Mouse (Mus musculus) bone marrow, adult 2 months (tissue): Measurements from ENCODE around the gene Tet1. TPM values are rescaled to one million over a fixed set of nuclear protein-coding genes. Genes with fewer than 3 reads are reported as not detected.

Source experiments
- H3K27ac ChIP-seq: fragments of 200-500 bp; 2 replicates; pipeline ENCODE4 v1.5.1; 2012; ENCODE audit warnings: low read depth, mild to moderate bottlenecking, control low read depth, inconsistent platforms, low read length; ENCODE audit not compliant: control insufficient read depth, poor library complexity, insufficient read depth
- H3K4me1 ChIP-seq: fragments of 200-500 bp; 2 replicates; pipeline ENCODE4 v1.6.1; 2011; ENCODE audit warnings: low read length; ENCODE audit not compliant: control insufficient read depth, insufficient read depth
- H3K4me3 ChIP-seq: fragments of 200-500 bp; replicated peaks from 2 replicates; pipeline ENCODE3; 2011; ENCODE audit warnings: mild to moderate bottlenecking, low read depth, low read length, control low read depth; ENCODE audit not compliant: control insufficient read depth
- CTCF ChIP-seq: fragments of 200-500 bp; IDR thresholded peaks from 2 replicates; pipeline ENCODE4 v1.5.1; 2011; ENCODE audit warnings: low read length, control low read depth; ENCODE audit not compliant: control insufficient read depth, insufficient read depth
- POLR2A ChIP-seq: fragments of 200-500 bp; IDR thresholded peaks from 2 replicates; pipeline ENCODE4 v1.6.1; 2011; ENCODE audit warnings: low read depth, mild to moderate bottlenecking, control low read depth, low read length, borderline replicate concordance; ENCODE audit not compliant: control insufficient read depth
- WGBS: fragments of 180-500 bp; shearing (Covaris S2); methylation state at CpG from one replicate; pipeline ENCODE4 v1.1.7; 2018; 5-methylcytosine and 5-hydroxymethylcytosine counted together
- polyA plus RNA-seq: library from polyadenylated mRNA; stranded (reverse); fragments of >200 nt; gene quantifications from 2 replicates; pipeline ENCODE4 v1.2.4, GENCODE M21; 2011; ENCODE audit warnings: low replicate concordance; ENCODE audit not compliant: missing spikeins, insufficient read depth, insufficient read length

Tet1 gene
- polyA plus RNA-seq, 1 experiment, result 2.2 TPM

DNA sequence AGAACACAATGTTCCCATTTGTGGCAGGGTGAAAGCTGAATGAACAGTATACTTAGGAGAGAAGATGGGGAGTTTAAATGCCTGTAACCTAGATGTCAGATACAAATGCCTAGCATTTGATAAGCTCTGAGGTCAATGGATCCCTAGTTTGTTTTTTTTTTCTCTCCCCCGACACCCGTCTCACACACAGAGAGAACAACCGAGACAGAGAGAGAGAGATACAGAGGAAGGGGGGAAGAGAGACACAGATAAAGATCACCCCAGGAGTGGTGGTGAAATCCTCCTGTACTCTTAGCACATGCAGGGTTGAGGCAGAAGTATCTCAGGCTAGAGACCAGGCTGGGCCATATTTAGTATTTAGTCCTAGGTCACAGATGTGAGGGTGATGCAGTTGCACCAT lies 10.2 kb upstream of the Tet1 start:
- no peak overlapping the region for H3K4me3 ChIP-seq
- peaks cover 3% of the 10 kb centered on the region for H3K4me1 ChIP-seq
- H3K27ac ChIP-seq, result no peak overlapping the region
- no peak for TF ChIP-seq CTCF
- TF ChIP-seq POLR2A, result no peak
- WGBS, result 30% methylated on average over 3 of the region's 3 CpGs

DNA sequence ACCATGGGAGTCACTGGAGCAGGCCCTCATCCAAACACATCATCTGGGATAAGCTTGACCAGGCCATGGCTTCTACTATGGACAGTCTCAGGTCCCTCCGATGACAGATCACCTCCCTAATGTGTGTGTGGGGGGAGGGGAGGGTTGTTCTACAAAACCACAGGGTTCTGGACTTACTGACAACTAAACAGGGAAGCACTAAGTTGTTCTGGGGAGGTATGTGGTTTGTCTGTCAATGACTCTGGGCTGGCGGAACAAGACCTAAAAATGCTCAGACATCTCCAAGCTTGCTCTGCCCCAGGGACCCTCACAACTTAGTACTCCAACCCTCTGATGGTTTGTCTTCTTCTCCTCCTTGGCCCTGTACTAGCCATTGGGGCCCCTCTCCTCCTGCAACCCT lies 2.3 kb upstream of the Tet1 start:
- H3K4me3 ChIP-seq, result no peak overlapping the region
- 23% methylated on average over 2 of the region's 2 CpGs for WGBS
- H3K4me1 ChIP-seq, result no peaks in the 10 kb centered on the region
- H3K27ac ChIP-seq, result no peak overlapping the region
- no peak for TF ChIP-seq CTCF
- TF ChIP-seq POLR2A, result no peak

DNA sequence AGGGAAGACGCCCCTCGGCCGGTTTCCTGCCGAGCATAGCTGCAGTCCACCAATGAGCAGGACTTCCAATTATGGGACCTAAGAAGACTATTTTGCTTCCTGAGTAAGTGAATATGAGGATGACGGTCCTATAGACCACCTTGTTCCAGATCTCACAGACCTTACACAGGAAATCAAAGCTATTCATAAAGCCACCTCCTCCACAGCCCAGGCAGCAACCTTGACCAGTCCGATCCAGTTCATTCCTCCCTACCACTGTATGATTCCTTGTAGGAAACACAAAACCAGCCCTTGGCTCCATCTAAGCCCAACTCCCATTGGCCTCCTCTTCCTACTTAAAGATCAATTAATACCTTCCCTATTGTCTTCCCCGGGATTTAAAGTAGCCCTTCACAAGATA lies 2.5 kb downstream of the Tet1 start:
- TF ChIP-seq CTCF (no peak), POLR2A (no peak)
- 84% methylated on average over 7 of the region's 7 CpGs for WGBS

DNA sequence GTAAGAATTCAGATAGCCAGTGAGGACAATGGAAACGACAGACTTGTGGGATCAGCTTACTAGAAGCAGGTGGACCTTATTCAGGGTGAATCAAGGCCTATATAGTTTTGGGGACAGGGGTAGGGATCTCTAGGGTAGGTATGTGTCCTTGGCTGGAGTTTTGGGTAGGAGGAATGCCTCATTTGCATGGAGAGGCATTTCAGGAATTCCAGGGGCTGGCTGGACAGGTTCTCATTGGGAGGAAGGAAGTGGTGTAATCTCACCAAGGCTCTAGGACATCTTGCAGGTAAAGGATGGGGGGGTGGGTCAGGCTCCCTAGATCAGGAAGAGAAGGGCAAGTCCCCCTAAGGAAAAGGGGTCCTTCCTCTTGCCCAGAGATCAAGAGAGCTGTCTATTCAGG lies 6.0 kb downstream of the Tet1 start:
- H3K27ac ChIP-seq, result no peak overlapping the region
- 56% methylated on average over 1 of the region's 1 CpGs for WGBS
- H3K4me1 ChIP-seq, result no peaks in the 10 kb centered on the region
- TF ChIP-seq CTCF (no peak), POLR2A (no peak)
- no peak overlapping the region for H3K4me3 ChIP-seq

More for the DNA sequence above, 2.5 kb downstream of the Tet1 start:
- Histone ChIP-seq H3K27ac (no peak overlapping the region), H3K4me1 (no peaks in the 10 kb centered on the region), H3K4me3 (no peak overlapping the region)

DNA sequence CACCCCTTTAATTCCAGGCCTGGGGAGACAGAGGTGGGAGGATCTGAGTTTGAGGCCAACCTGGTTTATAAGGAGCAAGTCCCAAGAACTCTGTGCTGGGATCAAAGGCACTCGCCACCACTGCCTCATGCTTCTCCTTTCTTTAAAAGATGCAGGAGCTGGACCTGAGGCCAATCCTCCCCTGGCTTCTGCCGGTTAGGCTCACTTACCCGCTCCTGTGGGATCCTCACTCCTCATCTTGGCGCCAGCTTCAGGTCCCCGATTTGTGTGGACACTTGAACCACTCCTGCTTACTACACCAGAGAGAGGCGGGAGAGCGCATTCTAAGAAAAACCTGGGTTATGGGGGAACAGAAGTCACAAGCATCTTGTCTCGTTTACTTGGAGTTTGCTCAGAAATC lies 7.0 kb downstream of the Tet1 start:
- no peak overlapping the region for H3K4me3 ChIP-seq
- TF ChIP-seq CTCF (no peak), POLR2A (no peak)
- H3K4me1 ChIP-seq, result no peaks in the 10 kb centered on the region
- H3K27ac ChIP-seq, result no peak overlapping the region
- WGBS, result 78% methylated on average over 8 of the region's 8 CpGs

DNA sequence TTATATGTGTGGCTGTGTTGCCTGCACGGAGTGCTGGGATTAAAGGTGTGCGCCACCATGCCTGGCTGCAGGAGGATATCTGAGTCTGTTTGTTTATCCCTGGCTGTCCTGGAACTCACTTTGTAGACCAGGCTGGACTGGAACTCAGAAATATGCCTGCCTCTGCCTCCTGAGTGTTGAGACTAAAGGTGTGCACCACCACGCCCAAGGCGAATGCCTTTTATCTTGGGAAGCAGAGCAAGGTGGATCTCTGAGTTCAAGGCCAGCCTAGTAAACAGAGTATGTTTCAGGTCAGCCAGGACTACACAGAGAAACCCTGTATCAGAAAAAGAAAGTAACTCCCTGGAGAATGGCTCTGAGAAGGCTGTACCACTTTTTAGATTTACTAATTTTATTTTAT lies 8.7 kb downstream of the Tet1 start:
- TF ChIP-seq POLR2A (no peak), CTCF (no peak)
- WGBS, result 87% methylated on average over 4 of the region's 4 CpGs

DNA sequence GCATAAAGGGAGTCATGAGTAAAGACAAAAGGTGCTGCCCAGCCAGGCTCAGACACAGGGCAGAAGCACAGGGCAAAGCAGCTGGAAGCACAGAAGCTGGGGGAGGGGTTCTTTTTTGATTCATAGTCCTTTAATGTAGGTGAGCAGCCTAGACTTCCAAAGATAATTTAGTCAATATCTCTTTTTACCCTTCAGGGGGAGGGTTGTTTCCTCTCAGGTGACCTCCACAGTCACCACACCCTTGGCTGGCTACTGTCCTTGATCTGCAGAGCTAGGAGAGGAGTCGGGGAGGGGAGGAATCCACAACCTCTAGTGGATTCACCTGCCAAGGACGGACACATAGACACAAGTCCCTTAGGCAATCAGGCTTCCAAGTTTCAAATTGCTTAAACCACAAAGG lies 10.7 kb downstream of the Tet1 start:
- Histone ChIP-seq H3K4me3 (no peak overlapping the region), H3K27ac (no peak overlapping the region), H3K4me1 (no peaks in the 10 kb centered on the region)
- no peak for TF ChIP-seq CTCF
- no peak for TF ChIP-seq POLR2A
- WGBS, result 69% methylated on average over 2 of the region's 2 CpGs

More for the DNA sequence above, 8.7 kb downstream of the Tet1 start:
- Histone ChIP-seq H3K27ac (no peak overlapping the region), H3K4me1 (no peaks in the 10 kb centered on the region), H3K4me3 (no peak overlapping the region)

DNA sequence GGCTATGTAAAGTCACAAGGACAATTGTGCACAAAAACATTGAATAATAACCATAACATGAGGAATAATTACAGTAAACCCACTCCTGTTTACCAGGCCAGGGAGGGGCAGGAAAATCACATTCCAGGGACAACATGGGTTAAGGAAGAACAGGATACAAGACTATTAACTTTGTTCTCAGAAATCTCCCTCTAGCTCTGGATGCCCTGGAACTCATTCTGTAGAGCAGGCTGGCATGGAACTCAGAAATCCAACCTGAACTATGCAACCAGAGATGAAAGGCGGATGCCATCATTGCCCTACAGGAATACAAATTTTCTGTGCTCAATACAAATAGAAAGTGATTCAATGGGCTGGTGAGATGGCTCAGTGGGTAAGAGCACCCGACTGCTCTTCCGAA lies 11.4 kb downstream of the Tet1 start:
- WGBS, result 80% methylated on average over 3 of the region's 3 CpGs
- no peak for TF ChIP-seq CTCF
- TF ChIP-seq POLR2A, result no peak
- no peak overlapping the region for H3K4me3 ChIP-seq
- H3K27ac ChIP-seq, result no peak overlapping the region
- H3K4me1 ChIP-seq, result no peaks in the 10 kb centered on the region

DNA sequence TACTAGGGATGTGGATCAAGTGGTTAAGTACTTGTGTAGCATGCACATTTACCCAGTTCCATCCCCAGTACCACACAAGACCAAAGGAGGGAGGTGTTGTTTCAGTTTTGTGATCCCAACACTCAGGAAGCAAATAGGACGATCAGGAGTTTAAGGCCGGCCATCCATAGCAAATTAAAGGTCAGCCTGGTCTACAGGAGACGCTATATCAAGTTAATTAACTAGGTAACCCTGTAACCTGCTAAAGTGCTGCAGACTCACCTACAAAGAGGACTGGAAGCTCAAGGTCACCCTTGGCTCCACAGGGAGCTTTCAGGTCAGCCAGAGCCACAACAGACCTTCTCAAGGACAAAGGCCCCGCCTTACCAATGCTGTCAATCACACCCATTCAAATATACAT lies 12.0 kb downstream of the Tet1 start:
- TF ChIP-seq POLR2A, result no peak
- TF ChIP-seq CTCF, result no peak
- Histone ChIP-seq H3K4me3 (no peak overlapping the region), H3K4me1 (no peaks in the 10 kb centered on the region), H3K27ac (no peak overlapping the region)
- 79% methylated on average over 4 of the region's 4 CpGs for WGBS

DNA sequence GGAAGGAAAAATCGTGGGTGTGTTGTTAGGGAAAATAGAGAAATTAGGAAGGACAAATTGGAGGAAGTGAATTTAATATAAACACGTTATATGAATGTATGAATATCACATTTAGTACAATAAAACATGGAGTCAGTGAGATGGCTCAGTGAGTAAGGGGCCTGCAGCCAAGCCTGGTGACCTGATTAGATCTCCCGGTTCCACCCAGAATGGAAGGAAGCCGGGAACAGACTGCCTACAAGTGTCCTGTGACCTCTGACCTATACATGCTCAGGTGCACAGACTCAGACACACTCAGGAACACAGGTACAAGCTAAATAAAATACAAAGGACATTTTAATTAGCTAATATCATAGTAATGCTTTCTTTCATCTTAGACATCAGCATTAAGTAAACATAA lies 12.8 kb downstream of the Tet1 start:
- Histone ChIP-seq H3K4me1 (no peaks in the 10 kb centered on the region; the same call in 1 of the 2 replicates), H3K27ac (no peak overlapping the region), H3K4me3 (no peak overlapping the region)
- no peak for TF ChIP-seq CTCF
- no peak for TF ChIP-seq POLR2A
- 42% methylated on average over 4 of the region's 4 CpGs for WGBS
